Mouse (Mus musculus): ENCODE data around the gene Nsmce4a.
"Not testable (repeated sequence)": the region's sequence is repeated elsewhere in the genome, so short reads cannot be mapped to it uniquely, and the experiment has no call there.

- TF ChIP-seq GATA1 (IDR thresholded peaks at IDR 0.05; ENCODE audit: borderline replicate concordance, low read length); FLI1 (IDR thresholded peaks at IDR 0.05; ENCODE audit: low read length): not testable (repeated sequence)
Observed at GRCm38 (mm10) chr7:130596079-130596855, 23.3 kb upstream of the Nsmce4a start.
